Mouse (Mus musculus) urinary bladder, postnatal 10 days (tissue): Measurements from ENCODE around the gene Rxra.

Experiments
- DNase-seq: peaks from one replicate; pipeline ENCODE4 v3.0.0; 2022; ENCODE audit warnings: low spot score

The Rxra gene

DNA sequence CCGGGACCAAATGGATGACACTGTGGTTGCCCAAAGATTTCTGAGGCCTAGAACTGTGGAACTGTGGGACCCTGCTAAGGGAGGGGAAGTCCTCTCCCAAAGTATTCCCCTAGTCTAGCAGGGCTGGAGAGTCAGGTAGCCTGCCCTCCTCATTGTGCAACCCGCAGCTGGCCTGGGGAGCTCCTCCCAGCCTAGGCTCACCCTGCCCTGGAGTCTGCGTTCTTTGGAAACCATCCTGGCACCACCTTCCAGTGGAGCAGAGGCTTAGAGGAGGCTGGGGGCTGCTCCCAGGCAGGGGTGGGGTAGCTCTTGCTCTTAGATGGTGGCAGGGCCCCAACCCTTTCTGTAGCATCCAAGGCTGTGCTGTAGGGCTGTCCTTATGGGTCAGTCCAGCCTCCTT is 26.0 kb downstream of the Rxra start:
- DNase-seq = no peak

DNA sequence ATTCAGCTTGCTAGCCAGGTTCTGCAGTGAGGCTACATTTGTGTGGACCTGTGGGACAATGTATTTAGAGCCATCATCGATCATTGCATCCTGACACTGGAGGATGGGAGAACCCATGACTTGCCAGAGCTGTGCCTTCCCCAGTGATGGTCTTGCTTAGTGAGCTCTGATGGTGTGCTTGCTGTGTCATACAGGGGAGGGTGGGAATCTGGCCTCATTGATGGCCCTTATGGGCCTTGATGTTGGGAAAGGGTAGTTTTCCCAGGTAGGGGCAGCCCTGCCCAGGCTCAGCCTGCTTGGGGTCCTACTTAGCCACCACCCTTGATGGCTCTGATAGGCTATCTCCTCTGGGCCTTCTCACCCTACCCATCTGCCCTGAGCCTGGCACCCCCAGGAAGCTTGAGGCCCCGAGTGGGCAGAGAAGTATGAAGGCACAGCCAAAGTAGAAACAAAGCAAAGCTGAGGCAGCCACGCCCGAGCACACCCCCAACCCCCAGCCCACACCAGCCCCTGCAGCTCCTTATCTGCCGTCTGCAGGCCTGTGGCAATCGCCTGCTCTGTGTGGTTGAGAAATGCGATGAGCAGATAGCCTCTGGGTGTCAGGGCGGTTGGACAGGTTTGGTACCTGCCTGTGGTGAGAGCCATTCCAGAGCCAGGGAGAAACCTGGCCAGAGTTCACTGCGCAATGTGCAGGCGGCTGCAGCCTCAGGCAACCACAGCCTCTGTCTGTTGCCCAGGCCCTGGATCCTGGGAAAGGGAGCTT is 26.8 kb downstream of the Rxra start:
- DNase-seq = no peak

DNA sequence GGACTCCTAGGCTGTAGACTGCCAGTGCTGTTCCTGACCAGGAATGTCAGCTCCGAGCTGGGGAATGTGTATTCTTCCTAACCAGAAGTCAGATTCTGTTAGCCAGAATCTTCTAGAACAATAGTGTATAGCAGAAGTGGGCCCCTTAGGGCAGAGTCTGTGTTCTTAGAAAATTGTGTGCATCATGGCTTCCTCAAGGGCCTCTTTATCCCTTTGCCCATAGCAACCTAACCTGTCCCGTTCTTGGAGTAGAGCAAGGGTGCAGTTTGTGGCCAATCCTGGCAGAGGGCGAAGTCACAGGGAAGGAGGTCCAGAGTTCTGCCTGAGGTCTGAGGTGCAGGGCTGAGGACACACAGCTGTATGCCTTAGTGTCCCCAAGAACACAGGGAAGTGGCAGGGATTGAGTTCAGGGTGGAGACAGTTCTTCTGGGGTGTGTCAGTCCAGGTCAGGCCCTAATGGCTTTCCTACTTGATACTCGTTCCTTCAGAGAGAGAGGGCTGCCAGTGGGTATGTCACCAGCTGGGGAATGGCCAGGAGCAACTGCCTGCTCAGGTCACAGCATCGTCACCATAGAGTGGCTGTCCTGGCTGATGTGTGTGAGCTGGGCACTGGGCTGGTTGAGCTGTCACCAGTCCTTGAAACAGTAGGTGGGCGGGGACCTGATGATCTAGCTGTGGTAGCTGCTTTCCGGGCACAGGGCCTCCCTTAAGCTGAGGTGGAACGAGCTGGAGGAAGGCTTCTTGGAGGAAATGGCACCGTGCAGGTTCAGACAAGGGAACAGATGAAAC is 27.8 kb downstream of the Rxra start:
- DNase-seq = no peak

DNA sequence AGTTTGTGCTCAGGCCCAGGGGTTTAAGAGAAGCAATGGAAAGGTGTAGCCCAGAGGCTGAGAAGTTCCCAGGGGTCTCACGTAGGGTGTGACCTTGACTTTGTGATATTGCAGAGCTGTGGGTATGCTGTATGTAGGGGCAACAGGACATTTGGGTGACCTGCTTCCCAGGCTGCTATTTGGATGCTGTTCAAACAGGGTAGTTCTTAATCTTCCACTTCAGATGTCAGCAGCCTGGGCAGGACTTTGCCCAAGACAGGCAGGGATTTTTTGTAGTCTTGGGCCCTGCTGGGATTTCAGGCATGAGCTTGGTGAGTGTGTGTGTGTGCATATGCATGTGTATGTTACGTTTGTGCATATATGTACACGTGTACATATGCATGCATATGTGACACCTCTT is 28.4 kb downstream of the Rxra start:
- DNase-seq = no peak

DNA sequence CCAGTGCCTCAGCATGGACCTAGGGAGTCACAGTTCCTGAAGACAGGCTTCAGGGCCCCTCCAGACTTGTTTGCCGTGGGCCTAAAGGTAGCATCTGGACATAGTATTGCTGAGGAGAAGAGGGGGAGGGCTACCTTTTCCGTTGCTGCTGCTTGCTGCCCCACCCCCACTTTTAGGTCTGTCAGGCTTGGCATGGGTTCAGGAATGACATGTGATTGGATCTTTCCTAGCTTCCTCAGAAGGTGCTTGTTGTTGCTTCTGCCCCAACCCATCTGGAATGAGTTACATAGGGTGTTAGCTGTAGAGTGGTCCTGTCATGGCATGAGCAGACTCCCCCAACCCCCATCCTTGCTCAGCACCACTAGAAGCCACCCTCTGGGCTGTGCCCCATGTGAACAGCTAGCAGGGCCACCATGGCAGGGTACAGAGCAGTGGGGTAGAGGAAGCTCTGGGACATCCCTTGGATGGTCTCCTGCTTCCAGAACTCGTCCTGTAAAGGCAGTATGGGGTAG is 34.7 kb downstream of the Rxra start:
- no peak for DNase-seq

DNA sequence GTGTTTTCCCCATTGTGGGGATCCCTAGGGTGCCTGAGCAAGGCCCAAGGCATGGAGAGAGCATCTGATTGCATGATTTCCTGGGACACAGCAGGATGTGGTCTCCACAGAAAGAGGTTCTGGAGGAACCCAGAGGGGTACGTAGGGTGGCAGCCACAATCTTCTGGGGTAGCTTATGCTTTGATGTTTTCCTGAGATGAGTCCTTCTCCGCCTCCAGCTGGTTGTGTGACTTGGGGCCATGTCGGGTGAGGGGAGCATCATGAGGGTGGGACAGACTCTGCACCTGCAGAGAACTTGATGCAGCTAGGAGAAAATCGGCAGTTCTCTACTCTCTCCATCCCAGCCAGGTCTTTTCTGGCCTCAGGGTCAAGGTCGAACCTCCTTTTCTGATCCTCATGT is 36.4 kb downstream of the Rxra start:
- DNase-seq = no peak

DNA sequence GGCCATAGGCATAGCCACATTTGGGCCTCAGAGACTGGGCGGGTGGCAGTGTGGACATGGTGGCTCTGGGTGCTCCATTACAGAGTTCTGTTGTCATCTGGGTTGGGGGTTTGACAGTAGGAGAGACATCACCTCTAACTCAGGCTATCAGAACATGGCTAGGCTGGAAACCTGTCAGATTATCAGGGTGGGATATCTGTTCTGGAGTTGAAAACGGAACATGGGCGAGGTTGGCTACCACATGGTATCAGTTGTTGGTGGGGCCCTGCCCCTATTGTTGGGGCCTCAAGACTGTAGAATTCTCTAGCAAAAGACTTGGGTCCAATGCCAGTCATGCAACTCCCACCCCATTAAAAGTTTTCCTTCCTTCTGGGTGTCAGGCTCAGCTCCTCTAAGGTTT is 37.1 kb downstream of the Rxra start:
- no peak for DNase-seq

DNA sequence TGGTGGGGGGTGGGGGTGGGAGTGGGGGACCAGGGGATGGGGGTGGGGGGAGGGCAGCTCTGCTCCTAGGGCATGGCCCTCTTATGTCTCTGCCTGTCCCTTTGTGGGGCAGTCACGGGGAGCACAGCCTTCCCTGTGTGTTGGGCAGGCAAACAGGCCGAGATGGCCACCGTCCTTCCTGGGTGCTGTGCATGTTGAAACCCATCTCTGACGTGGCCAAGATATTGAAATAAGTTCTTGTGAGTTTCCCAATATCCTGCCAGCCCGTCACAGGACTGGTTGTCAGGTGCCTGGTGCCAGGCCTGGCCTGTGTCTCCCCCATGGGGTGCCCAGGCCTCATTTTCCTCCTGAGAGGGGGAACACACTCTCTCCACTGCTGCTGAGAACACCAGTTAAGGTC is 37.9 kb downstream of the Rxra start:
- DNase-seq = no peak

DNA sequence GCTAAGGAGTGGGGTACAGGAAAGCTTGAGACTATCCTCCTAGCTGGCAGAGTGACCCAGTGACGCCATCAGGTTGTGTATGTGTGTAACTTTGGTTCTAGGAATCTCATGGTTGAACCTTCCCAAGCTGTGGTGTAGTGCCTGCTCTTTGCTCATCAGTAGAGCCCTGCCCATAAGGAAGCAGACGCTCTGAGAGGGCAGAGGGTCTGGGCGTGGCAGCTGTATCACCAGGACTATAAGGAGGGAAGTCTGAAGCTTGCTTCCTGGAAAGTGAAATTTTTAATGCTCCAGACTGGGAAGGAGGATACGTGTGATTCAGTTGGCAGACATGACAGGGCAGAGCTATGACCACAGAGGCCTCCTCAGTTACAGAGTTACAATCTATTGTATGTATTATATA is 39.0 kb downstream of the Rxra start:
- DNase-seq = no peak

DNA sequence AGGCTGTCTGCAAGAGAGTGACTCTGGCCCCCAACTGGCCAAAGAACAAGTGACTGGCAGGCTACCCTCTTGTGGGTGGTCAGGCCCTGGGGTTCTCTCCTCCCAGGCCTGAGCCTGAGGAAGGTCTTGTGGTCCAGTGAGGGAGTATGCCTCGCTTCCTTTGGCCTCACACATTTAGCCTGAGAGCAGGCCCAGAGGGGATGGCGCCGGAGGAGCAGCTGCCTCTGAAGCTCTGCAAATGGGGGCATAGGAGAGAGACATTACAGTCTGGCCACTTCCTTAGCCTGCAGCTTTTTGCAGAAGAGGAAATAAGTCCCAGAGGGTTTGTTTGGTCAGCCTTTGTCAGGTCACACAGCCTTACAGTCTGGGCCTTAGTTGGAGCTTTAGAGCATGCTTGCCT is 40.1 kb downstream of the Rxra start:
- no peak for DNase-seq

DNA sequence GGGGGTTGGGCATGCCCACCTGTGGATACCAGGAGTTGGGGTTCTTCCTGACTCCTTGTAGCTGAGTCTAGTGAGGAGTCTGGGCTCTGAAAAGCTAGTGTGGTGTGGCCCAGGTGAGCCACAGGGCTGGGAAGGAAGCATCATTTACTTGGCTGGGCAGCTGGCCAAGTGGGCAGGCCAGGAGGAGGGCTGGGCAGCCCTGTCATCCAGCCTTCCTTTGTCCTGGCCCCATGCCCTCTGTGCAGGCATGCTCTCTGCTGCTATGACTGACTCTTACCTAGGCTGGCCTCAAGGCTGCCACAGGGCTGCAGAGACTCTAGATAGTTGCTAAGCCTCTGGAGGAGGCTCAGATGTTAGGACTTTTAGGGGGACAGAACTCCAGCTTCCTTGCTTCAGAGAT is 42.0 kb downstream of the Rxra start:
- DNase-seq = peak; percentile 54

DNA sequence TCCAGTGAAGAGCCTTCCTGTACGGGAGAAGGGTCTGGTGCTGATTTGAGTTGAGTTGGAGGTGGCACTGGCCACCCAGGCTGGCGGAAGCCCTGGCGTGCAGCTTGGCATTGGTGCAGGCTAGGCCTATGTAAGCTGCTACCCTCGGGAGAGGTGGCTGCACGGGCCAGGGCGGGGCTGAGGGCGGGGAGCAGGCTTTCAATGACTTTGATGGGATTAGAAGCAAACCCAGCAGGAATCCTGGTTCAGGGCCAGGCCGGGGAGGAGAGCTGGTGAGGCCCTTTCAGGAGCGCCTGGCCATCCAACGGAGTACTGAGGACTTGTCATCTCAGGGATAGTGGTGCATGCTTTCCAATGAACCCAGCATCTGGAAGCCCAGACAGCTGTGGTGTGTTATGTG is 43.4 kb downstream of the Rxra start:
- DNase-seq = no peak

DNA sequence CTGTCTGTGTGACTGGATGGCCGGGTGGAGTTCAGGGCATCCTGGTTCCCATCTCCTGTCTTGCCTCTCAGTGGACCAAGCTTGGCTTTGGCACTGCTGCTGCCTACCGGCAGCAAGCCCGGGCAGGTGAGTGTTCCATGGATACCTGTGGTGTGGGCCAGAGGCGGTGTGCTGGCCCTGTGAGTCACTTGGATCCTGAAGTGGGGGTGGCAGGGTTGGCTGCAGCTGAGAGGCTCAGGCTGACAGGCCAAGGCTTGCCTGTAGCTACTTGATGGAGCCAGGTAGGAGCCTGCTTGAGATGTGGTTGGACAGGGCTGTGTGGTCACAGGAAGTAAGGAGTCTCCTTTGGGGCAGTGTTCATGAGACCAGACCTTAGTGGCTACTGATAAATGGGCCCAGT is 45.4 kb downstream of the Rxra start:
- DNase-seq = no peak

DNA sequence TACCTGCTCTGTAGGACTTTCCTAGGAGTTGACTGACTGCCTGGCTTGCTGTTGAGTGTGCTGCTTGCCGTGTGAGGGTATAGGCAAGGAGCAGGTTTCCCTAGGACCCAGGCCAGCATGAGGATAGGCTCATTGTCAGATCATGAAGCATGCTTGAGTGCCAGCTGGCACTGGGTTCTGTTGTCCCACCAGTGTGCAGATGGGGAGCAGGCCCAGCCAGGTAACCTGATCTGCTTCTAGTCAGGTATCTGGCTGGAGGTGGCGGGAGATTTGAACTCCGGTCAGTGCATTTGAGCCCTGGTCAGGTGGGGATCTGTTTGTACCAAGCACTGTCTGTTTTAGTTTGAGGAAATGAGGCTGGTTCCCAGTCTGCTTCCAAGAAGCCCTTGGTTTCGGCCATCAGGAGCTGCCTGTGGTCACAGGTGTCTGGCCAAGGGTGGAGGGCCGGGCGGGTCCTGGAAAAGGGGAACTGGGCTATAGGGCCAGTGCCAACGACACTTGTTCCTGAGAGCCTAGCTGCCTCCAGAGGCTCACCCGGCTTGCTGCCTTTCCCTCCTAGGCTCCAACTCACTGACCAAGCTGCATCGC is 48.6 kb downstream of the Rxra start:
- DNase-seq = no peak

DNA sequence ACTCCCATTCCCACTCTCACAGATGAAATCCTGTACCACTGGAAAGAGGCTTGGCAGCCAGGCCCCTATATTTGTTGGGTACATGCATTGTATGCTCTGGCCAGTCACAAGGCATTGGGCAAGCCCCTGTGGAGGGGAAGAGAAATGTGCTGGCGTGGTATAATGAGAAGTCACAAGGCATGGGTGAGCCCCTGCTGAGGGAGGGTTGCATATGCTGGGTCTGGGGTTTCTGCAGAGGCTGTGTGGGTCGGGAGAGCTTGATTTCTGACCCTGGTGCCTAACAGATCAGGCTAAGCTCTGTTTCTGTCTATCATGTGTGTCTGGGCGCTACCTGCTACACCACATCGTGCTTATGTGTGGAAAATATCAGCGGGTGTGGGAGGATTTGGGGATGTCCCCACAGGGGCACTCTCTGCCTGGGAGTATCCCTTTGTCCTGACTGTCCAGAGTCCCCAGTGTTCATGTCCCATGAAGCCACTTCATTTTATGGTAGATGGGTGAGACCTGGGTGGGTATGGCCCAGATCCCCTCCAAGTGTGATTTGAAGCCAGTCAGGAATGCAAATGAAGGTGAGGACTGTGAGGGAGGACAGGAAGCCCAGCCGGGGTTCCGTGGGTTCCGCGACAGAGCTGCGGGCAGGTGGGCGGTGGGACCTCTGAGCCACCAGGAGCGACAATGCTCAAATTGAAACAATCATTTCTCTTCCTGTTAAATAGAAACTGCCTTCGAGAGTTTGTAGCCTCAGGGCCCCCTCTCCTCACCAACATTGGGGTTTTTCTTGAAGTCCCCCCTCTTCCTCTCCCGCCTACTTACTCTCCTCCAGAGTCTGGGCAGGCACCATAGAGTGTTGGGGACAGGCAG is 52.0 kb downstream of the Rxra start:
- no peak for DNase-seq

DNA sequence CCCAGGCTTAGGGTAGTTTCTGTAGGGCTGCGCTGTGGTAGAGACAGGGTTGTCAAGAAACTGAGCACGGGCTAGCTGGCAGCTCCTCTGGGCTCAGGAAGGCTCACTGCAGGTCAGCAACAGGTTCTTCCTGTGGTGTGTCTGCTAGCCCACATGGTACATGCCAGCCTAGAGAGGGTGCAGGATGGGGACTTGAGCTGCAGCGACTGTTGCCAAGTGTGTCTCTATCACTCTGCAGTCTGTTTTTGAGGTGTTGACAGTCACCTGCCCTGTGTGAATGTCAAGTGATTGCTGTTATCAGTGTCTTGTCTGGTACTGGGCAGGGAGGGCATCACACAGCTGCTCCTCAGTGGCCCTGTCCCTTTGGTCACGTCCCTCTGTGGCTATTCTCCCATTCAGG is 52.8 kb downstream of the Rxra start:
- no peak for DNase-seq

DNA sequence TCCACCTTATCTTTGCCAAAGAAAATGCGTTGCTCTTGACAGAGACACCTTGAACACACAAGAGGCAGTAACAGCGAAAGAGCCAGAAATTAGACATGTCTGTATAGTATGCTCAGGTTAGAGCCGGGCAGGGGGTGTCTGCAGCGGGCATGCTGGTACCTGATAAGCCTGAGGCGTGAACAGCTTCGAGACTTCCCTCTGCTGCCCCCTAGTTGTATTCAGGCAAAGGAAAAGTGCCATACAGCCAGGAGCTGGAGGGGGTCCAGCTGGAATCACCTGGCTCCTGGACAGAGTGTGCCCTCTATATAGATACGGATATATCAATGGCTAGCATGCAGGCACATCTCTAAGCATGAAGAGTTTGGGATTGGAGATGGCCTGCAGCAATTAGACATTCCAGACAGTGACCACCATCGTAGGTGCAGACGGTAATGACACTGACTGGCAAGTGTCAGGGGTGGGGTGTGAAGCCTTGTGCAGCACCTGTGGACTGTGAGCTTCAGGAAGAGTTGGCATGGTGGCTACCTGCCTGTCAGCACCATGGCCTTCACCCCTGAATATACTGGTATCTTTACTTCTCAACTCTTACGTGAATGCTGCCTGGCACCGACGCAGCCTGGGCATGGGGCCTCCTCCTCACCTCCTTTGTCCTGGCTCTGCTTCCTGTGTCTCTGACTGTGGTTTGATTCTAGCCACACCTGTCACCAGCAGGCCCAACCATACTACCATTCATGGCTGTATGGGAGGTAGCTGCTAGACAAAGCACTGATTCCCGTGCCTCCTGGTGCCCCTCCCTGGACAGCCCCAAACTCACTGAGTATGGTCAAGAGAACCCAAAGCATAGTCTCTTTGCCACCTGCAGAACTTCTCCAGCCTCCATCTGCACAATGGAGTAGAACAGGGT is 54.0 kb downstream of the Rxra start:
- DNase-seq = no peak

DNA sequence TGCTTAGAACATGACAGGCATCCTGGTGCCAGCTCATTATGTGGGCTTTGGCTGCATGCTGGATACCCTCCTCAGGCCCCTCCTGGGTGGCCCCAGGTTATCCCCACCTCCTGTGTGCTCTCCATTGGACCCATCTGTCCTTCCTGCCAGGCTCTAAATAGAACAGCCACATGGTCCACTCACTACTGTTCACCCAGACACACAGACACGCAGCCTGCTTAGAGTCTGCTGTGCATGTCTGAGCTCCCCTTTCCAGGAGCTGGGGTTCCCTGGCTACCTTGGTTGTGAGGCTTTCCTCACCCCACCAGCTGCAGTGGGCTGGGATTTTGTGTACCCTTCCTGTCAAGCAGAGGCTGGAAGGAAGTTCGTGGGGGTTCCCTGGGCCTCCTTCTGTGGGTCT is 56.8 kb downstream of the Rxra start:
- DNase-seq = no peak

DNA sequence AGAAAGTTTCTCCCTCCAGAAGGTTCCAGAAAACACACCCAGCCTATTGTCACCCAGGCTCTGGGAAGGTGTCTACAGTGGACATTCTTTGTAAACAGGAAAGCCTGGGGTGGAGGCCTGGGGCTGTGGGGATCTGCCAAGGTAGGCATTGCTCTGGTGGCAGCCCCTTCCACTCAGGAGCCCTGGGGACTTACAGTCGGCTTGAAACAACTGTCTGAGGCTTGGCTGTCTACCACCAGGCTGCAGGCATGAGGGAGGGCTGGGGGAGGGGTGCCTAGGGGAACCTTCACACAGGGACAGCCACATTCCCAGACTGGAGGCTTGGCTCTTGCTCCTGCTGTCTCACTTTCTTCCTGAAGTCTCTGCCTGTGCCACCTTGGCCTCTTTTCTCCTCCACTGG is 58.1 kb downstream of the Rxra start:
- no peak for DNase-seq

DNA sequence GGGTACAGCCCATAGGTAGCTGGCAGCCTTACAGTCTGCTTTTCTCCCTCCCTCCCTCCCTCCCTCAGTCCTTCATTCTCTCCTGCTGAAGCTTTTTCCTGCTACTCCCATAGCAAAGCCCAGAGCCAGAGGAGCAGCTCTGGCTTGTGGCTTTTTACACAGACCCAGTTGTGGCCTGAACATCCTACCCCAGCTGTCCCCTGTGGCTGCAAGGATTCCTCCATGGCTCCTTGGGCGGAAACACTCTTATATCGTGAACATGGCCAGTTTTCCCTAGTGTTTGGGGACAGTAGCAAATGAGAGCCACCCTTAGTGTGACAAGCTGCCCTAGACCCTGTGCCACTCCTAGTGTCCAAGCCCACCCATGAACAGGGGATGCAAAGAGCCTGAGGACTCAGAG is 58.6 kb downstream of the Rxra start:
- DNase-seq = no peak

DNA sequence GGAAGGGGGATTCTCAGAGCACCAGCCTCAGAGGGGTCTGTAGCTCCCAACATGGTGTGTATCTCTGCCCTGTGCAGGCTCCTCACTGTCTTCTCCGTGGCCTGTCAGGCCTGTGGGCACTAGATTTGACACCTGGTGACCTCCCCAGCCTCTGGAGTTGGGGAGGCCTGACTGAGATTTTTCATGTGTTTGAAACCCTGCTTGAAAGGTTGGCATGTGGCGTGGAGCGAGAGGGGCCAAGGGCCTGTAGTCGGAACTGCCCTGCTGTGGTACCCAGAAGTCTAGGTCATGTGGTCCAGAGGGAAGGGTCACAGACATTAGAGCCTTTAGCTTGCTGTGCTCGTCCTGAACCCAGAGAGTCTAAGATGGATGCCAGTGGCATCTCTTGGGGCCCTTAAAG is 60.6 kb downstream of the Rxra start:
- DNase-seq = no peak
